Mouse (Mus musculus) lung, adult 2 months (tissue): ENCODE measurements around the gene Upb1. TPM values are rescaled to one million over a fixed set of nuclear protein-coding genes. Genes with fewer than 3 reads are reported as not detected.
A peak's percentile ranks its signal among the peaks of the same experiment; 100 is the strongest.

Experiments used
- DNase-seq: peaks from one replicate; pipeline ENCODE4 v3.0.0; 2022
- H3K4me1 ChIP-seq: fragments of 200-500 bp; 2 replicates; pipeline ENCODE4 v1.6.1; 2011; ENCODE audit warnings: low read length; ENCODE audit not compliant: control insufficient read depth, insufficient read depth
- H3K4me3 ChIP-seq: fragments of 200-500 bp; replicated peaks from 2 replicates; pipeline ENCODE3; 2011; ENCODE audit warnings: low read depth, mild to moderate bottlenecking, control low read depth, low read length; ENCODE audit errors: extremely low read depth
- CTCF ChIP-seq: fragments of 200-500 bp; IDR thresholded peaks from 2 replicates; pipeline ENCODE4 v1.5.1; 2011; ENCODE audit warnings: mild to moderate bottlenecking, low read length, control low read depth; ENCODE audit not compliant: insufficient read depth
- POLR2A ChIP-seq: fragments of 200-500 bp; IDR thresholded peaks from 2 replicates; pipeline ENCODE4 v1.6.1; 2011; ENCODE audit warnings: low read depth, mild to moderate bottlenecking, control low read depth, low read length, borderline replicate concordance; ENCODE audit errors: extremely low read depth
- WGBS: fragments of 180-500 bp; shearing (Covaris S2); methylation state at CpG from one replicate; pipeline ENCODE4 v1.1.7; 2018; 5-methylcytosine and 5-hydroxymethylcytosine counted together
- polyA plus RNA-seq: library from polyadenylated mRNA; depleted of rRNA; stranded (reverse); fragments of >200 nt; gene quantifications from 2 replicates; pipeline ENCODE4 v1.2.3, GENCODE M21; 2012

The Upb1 gene
- polyA plus RNA-seq, 1 experiment, result 0.59 TPM

- DNase-seq, result no peak
- no peak for TF ChIP-seq CTCF
- no peak for TF ChIP-seq POLR2A
Measured at GRCm38 (mm10) chr10:75417363-75418042, 16.6 kb downstream of the Upb1 start.

GRCm38 (mm10) chr10:75418747-75419146, 17.8 kb downstream of the Upb1 start:
- TF ChIP-seq CTCF (no peak), POLR2A (no peak)
- Histone ChIP-seq H3K4me1 (no peaks in the 10 kb centered on the region), H3K4me3 (no peak overlapping the region)
- 53% methylated on average over 4 of the region's 4 CpGs for WGBS
- no peak for DNase-seq

More at GRCm38 (mm10) chr10:75417363-75418042, 16.6 kb downstream of the Upb1 start:
- WGBS, result 49% methylated on average over 8 of the region's 8 CpGs
- Histone ChIP-seq H3K4me3 (no peak overlapping the region), H3K4me1 (no peaks in the 10 kb centered on the region)

DNA sequence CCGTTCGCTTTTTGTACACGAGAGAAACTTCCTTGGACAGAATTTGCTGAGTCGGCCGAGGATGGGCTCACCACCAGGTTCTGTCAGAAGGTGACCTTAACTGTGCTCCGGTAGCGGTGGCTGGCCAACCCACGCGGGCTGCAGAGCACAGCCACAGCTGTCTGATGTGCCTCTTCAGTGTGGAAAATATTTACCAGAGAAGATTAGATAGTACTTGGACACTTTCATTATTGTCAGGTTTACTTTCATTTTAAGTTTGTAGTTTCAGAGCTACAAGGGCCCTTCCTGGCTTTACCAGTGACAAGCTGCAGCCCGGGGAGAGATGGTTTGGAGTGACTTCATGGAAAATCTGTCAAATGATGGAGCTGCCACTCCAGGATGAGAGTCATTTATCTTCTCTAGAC, 23.6 kb downstream of the Upb1 start:
- TF ChIP-seq POLR2A (no peak), CTCF (no peak)
- no peak for DNase-seq

GRCm38 (mm10) chr10:75428049-75429003, 27.4 kb downstream of the Upb1 start:
- no peak for DNase-seq
- no peak overlapping the region for H3K4me3 ChIP-seq
- TF ChIP-seq POLR2A, result no peak
- no peak for TF ChIP-seq CTCF
- no peaks in the 10 kb centered on the region for H3K4me1 ChIP-seq
- WGBS, result 70% methylated on average over 13 of the region's 13 CpGs

More for the DNA sequence above, 23.6 kb downstream of the Upb1 start:
- 43% methylated on average over 10 of the region's 10 CpGs for WGBS
- Histone ChIP-seq H3K4me1 (no peaks in the 10 kb centered on the region), H3K4me3 (peak overlapping the region; percentile 32)

- no peak for DNase-seq
- WGBS, result 57% methylated on average over 6 of the region's 6 CpGs
- Histone ChIP-seq H3K4me3 (no peak overlapping the region), H3K4me1 (no peaks in the 10 kb centered on the region)
- TF ChIP-seq CTCF, result no peak
- TF ChIP-seq POLR2A, result no peak
Measured at GRCm38 (mm10) chr10:75429004-75429380, 28.1 kb downstream of the Upb1 start.

DNA sequence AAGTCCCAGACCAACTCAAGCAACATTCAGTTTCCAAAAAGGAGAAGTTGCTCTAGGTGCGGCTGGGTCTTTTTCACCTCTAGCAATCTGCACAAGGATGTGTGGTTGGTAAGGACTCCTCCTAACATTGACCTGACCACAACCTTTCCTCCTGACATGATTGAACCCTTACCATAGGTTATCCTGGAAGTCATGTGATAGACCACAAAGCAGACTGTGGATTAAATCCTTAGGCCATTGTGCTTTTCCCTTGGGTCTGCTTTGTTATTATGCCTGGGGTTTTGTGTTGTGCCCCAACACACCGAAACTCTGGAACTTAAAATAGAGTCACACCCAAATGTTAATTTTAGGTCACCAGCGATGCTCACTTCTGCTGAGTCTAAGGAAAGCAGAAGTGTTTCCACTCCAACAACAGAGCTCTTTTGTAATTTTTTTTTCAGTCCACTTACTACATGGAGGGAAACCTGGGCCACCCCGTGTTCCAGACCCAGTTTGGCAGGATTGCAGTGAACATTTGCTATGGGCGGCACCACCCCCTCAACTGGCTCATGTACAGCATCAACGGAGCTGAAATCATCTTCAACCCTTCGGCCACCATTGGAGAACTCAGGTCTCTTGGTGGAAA, 28.7 kb downstream of the Upb1 start:
- no peaks in the 10 kb centered on the region for H3K4me1 ChIP-seq
- WGBS, result 61% methylated on average over 7 of the region's 7 CpGs
- H3K4me3 ChIP-seq, result no peak overlapping the region
- TF ChIP-seq POLR2A, result no peak
- TF ChIP-seq CTCF, result no peak
- no peak for DNase-seq

DNA sequence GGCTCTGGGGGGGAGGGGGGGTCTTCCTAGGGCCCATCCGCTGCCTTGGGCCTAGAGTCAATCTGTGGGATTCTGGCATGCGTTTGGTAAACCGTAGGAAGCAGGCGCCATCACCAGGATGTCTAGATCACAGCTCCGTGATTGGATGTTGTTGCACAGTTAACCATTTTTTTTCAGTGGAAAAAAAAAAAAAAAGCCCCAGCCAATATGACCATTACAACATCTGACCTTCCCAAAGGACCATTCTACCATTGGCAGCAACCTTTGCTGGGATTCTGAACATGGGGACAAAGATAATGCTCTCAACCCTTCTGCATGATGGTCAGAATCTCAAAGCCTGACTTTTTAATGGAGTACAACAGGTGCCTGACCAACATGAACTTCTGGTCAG, 29.2 kb downstream of the Upb1 start:
- TF ChIP-seq CTCF, result no peak
- no peak for TF ChIP-seq POLR2A
- no peak for DNase-seq
- Histone ChIP-seq H3K4me1 (no peaks in the 10 kb centered on the region), H3K4me3 (no peak overlapping the region)
- 90% methylated on average over 5 of the region's 5 CpGs for WGBS

DNA sequence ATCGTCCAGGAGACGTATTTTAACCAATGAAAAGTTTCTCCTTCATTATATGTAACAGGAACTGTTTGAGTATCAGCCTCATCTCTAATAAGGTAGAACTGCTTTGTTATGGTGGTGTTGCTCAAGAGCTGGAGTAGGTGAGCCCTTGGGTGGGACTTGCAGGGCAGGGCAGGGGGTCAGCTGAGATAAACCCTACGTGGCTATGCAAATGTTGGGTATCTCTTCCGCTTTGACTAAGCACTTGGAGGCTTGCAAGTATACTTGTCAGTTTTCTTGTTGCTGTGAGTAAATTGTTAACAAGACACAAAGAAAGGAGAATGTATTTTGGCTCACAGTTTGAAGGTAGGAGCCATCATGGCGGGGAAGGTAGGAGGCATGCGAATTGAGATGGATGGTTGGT, 29.7 kb downstream of the Upb1 start:
- TF ChIP-seq POLR2A, result no peak
- 91% methylated on average over 6 of the region's 6 CpGs for WGBS
- no peak for DNase-seq
- no peak overlapping the region for H3K4me3 ChIP-seq
- no peaks in the 10 kb centered on the region for H3K4me1 ChIP-seq

- Histone ChIP-seq H3K4me3 (no peak overlapping the region), H3K4me1 (peaks cover 4% of the 10 kb centered on the region; the same call in 1 of the 2 replicates)
- TF ChIP-seq POLR2A (no peak), CTCF (peak; percentile 72)
- 5% methylated on average over 3 of the region's 3 CpGs for WGBS
- peak; percentile 77 for DNase-seq
Measured at GRCm38 (mm10) chr10:75436604-75437217, 35.8 kb downstream of the Upb1 start.
